Mouse (Mus musculus) kidney, adult 2 months (tissue): Measurements from ENCODE around the gene Zfp266.

Experiments
- CTCF ChIP-seq: fragments of 200-500 bp; conservative IDR thresholded peaks from 2 replicates; pipeline ENCODE4 v1.5.1; 2011; ENCODE audit warnings: low read depth, mild to moderate bottlenecking, control low read depth, low read length, moderate library complexity, mixed read lengths; ENCODE audit not compliant: insufficient read depth, insufficient read length
- POLR2A ChIP-seq: fragments of 200-500 bp; IDR thresholded peaks from one replicate; pipeline ENCODE4 v1.6.1; 2011; ENCODE audit warnings: low read depth, low read length, control low read depth

DNA sequence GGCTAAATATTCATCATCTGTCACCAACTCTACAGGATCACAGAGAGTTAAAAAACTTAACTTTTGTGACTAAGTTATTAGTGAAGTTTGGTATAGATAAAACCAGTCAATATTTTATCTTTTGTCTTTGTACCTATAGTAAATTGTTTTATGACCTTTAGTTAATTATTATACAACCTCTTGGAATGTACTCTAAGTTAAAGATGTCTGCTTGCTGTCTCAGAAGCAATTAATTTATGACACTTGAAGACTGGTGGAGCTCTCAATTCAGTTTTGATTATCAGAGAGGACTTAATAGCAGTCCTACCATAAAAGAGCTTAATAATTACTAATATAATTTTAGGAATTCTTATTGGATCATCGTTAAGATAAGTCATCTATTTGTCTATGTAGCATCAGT is 31.5 kb upstream of the Zfp266 start:
- TF ChIP-seq CTCF (no peak), POLR2A (no peak)
